Mouse (Mus musculus): ENCODE data around the gene Gm20696.

Gm20696 gene

GRCm38 (mm10) chr6:99665457-99666317, 910 bp downstream of the Gm20696 start:
- no peak for DNase-seq (ENCODE audit: low spot score)

GRCm38 (mm10) chr6:99663232-99663631, 3.4 kb downstream of the Gm20696 start:
- DNase-seq (ENCODE audit: low spot score) = no peak

DNA sequence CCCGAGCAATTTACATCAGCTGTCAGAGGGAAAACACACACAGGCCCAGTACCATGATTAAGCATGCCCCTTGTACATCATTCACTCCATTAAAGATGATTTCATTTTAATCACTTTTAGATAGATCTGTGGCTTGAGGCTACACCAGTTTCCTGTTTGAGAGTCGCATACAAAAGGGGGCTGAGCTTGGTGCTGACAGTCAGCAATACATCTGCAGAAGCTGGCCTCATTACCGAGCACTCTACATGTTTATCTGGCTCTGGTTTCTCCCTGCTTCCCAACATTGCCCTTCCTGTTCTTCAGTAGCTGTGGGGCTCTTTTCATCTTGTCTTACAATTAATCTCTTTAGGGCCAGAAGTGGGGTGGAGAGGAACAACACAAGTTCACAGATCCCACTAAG, 6.2 kb downstream of the Gm20696 start:
- no peak for DNase-seq (ENCODE audit: low spot score)

GRCm38 (mm10) chr6:99658586-99658985, 8.0 kb downstream of the Gm20696 start:
- no peak for DNase-seq (ENCODE audit: low spot score)

DNA sequence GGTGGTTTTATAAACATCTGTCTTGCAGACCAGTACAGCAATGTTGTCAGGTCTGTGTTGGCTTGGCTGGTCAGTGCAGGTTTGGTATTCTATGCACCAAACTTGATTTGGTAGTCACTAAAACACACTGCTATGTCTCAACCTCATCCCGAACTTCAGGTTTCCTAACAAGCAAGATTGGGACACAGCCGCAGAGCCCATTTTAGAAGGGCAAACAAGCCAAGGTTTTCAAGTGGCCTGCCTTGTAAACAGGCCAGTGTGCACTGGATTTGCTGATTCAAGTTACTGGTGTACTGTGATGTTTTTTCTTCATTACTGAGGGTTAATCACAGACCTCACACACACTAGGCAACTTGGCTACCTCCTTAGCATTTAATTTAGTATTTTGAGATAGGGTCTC, 10.5 kb downstream of the Gm20696 start:
- DNase-seq (ENCODE audit: low spot score) = no peak

DNA sequence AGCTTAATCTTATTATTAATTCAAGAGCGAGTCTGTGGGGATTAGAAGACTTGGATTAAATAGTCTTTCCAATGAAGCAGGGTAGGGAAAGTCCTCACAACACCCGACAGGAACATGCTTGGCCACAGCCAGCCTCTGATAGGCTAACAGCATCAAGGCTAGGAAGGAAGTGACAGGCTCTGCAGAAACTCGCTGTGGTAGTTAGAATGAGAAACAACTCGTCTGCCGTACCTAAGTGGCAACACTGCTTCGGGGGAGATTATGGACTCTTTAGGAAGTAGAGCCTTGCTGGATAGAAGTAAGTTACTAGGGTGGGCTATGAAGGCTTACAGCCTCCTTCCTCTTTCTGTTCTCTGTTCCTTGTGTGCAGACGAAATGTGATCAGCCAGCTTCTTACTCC, 11.1 kb downstream of the Gm20696 start:
- no peak for DNase-seq (ENCODE audit: low spot score)

DNA sequence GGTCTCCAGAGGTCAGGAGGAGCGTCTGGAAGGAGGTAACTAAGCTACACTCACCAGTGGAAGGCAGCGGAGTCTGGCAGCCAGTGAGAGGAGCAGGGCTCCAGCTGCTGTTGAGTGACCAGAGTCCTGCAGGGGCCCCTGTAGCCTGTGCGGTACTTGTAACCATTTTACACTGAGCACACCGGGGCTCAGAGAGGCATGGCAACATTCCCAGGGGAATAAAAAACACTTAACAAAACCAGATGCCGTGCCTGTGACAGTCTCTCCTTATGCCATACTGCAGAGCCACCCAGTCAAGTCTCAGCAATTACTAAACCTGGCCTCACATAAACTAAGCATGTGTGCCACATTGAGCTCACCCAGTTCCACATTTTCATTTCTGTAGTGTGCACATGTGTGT, 12.3 kb downstream of the Gm20696 start:
- no peak for DNase-seq (ENCODE audit: low spot score)

DNA sequence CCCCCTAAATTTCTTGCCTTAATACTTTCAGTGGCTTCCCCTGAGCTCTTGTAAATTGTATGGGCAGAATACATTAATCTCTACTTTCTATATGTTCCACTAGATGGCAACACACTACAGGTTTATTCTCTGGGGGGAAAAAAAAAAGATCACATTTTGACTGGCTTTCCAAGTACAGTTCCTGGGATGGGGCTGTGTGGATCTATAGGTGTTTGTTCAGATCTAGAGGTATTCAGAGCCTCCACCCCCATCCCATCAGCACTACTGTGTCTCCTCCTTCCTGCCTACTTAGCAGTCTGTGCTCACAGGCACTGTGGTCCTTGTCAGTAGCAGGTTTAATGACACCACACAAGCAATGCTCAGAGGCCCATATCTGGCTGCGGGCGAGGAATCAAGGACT, 14.3 kb downstream of the Gm20696 start:
- DNase-seq (ENCODE audit: low spot score) = no peak

GRCm38 (mm10) chr6:99649307-99649706, 17.3 kb downstream of the Gm20696 start:
- no peak for DNase-seq (ENCODE audit: low spot score)

DNA sequence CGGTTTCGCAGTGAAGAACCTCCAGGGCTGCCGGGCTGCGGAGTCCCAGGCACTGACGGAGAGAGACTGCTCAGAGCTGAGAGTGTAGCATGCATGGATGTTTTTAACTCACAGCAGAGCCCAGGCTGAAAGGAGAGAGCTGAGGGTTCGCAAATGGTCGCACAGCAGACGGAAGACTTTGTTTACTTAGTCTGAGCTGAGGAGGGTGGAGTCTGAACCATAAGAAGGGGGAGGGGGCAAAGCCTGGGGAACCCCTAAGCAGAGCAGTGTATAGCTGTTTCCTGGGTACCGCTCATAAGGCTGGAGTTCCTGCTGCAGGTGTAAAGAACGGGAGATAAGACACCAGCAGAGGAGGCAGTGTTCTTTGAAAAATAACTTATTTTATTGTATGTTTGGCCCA, 20.3 kb downstream of the Gm20696 start:
- DNase-seq (ENCODE audit: low spot score) = no peak

- DNase-seq (ENCODE audit: low spot score) = no peak
These were observed 21.7 kb downstream of the Gm20696 start for GRCm38 (mm10) chr6:99644876-99645275.

GRCm38 (mm10) chr6:99644386-99644785, 22.2 kb downstream of the Gm20696 start:
- DNase-seq (ENCODE audit: low spot score) = no peak

DNA sequence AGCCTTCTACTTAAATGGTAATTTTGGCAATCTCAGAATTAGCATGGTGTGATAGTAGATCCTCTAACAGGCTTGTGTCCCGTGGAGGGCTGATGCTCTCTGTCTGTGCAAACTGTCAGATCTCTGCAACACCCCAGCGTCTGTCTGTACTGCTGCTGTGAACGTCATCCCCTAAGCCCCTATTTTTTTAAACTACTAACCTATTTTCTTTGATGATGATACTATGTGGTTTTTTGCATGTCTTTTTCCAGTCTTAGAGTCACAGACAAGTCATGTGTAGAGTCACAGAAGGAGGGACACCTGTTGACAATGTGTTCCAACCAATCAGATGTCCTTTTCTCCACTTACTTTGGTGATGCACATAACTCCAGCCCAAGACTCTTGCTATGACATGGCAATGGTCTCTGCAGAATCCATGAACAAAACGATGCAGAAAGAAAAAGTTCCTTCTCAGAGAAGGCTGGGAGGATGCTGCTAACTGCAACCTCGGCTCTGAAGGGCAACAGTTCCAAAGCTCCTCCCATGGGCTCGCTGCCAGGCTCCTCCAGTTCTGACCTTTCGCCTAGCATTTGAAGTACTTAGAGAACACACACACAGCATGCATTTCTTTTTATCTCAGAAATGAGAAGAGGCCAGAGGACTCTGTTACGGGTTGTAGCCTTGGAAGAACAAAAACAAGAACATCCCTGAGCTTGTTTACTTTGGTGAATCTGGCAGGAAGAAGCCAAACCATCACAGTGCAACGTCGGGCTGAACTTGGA, 23.0 kb downstream of the Gm20696 start:
- DNase-seq (ENCODE audit: low spot score) = no peak

DNA sequence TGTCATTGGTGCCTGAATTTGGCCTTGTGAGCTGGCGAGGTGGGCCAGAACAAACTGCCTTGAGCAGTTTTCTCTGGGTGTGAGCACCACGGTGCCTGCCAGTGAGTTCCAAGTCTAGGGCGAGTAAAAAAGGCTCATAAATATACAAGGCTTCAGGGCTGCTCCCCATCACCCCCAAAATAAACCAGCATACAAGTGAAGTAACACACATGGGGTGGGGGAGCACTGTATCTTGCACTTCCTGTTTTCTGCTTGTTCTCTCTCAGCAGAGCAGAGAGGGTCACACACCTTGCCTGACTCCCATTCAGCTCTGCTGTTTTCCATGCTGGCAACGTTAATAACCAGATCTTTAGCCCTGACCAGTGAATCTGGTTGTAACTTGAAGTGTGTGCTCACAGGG, 29.1 kb downstream of the Gm20696 start:
- DNase-seq (ENCODE audit: low spot score) = no peak

- DNase-seq (ENCODE audit: low spot score) = no peak
These were observed 29.8 kb downstream of the Gm20696 start for GRCm38 (mm10) chr6:99636801-99637200.

GRCm38 (mm10) chr6:99636121-99636520, 30.5 kb downstream of the Gm20696 start:
- DNase-seq (ENCODE audit: low spot score) = no peak

- no peak for DNase-seq (ENCODE audit: low spot score)
These were observed 34.2 kb downstream of the Gm20696 start for GRCm38 (mm10) chr6:99632121-99632980.

- no peak for DNase-seq (ENCODE audit: low spot score)
These were observed 35.0 kb downstream of the Gm20696 start for GRCm38 (mm10) chr6:99631637-99632036.

DNA sequence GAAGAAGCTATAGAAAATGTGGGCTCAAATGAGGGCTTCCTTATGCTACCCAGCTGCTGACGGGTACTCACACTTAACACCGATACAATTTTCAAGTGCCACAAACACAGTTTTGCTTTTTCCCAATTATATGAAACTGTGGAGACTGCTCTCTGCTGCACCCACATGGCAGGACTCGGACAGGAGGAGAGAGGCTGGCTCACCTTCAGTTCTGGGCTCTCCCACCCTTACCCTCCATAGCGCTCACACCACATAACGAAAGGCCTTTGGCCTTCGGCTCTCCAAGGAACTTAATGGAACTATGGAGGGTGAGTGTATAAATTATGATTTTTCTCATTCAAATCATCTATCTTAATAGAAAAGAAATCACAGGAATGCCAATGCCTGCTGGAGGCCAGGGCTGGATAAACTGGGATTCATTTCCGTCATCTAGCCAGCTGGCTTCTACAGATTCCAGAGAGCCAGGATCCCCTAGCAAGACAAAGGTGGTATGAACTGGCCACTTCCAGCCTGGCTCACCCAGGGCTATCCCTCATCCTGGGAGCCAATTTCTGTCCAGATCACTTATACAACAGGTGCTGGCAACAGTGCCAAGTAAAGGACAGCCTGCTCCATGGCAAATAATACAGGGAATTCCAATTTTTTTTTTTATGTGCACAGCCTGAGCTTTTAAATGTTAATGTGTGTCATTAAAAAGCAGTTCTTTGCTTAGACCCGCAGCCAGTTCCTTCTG, 36.7 kb downstream of the Gm20696 start:
- no peak for DNase-seq (ENCODE audit: low spot score)

- DNase-seq (ENCODE audit: low spot score) = no peak
These were observed 40.2 kb downstream of the Gm20696 start for GRCm38 (mm10) chr6:99626347-99626746.

- DNase-seq (ENCODE audit: low spot score) = no peak
These were observed 40.8 kb downstream of the Gm20696 start for GRCm38 (mm10) chr6:99625803-99626202.

DNA sequence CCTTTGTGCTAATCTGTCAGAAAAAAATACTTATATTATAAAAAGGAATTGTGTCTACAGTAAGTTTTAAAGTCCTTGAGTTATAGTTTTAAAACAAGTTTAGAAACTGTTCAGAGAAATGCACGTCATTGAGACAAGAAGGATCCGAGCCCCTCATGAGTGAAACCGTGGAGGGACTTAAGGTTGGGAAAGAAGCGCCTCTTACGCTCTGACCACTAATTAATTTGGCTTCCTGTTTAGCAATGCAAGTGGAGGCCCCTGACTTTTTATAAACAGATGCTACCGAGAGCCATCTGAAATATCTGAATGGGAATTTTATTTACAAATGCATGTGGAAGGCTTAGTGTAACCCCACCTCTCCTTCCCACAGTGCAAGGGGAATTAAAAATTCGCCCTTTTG, 41.3 kb downstream of the Gm20696 start:
- DNase-seq (ENCODE audit: low spot score) = no peak
